Mouse (Mus musculus) limb, embryonic 12.5 days (tissue): ENCODE measurements around the gene Tbc1d14. TPM values are rescaled to one million over a fixed set of nuclear protein-coding genes. Genes with fewer than 3 reads are reported as not detected.

Experiments used
- ATAC-seq: fragments of 200-750 bp; cut with Nextera tagmentation; 2 replicates; pipeline ENCODE4 v1.8.0; 2017; ENCODE audit warnings: low read depth, moderate TSS enrichment; ENCODE audit not compliant: insufficient number of reproducible peaks, insufficient read depth, low FRiP score, low TSS enrichment
- H3K27ac ChIP-seq: fragments of 300-500 bp; sonication (generic); 2 replicates; pipeline ENCODE4 v1.5.1; 2016; ENCODE audit warnings: mild to moderate bottlenecking, moderate library complexity
- H3K27me3 ChIP-seq: fragments of 300-500 bp; sonication (generic); 2 replicates; pipeline ENCODE4 v1.6.1; 2016; ENCODE audit warnings: mild to moderate bottlenecking, moderate library complexity
- H3K36me3 ChIP-seq: fragments of 300-500 bp; sonication (generic); 2 replicates; pipeline ENCODE4 v1.6.1; 2016; ENCODE audit warnings: mild to moderate bottlenecking, moderate library complexity
- H3K4me1 ChIP-seq: fragments of 300-500 bp; sonication (generic); replicated peaks from 2 replicates; pipeline ENCODE4 v1.6.1; 2016
- H3K4me2 ChIP-seq: fragments of 300-500 bp; sonication (generic); 2 replicates; pipeline ENCODE4 v1.6.1; 2016; ENCODE audit warnings: mild to moderate bottlenecking, moderate library complexity
- H3K4me3 ChIP-seq: fragments of 300-500 bp; sonication (generic); replicated peaks from 2 replicates; pipeline ENCODE4 v1.5.1; 2016; ENCODE audit warnings: mild to moderate bottlenecking
- H3K9ac ChIP-seq: fragments of 300-500 bp; sonication (generic); replicated peaks from 2 replicates; pipeline ENCODE4 v1.6.1; 2016; ENCODE audit warnings: mild to moderate bottlenecking, moderate library complexity
- H3K9me3 ChIP-seq: fragments of 300-500 bp; sonication (generic); 2 replicates; pipeline ENCODE4 v1.6.1; 2016; ENCODE audit warnings: mild to moderate bottlenecking, moderate library complexity
- WGBS: fragments of 180-500 bp; shearing (Covaris S2); methylation state at CpG from one replicate; pipeline ENCODE4 v1.1.7; 2016; 5-methylcytosine and 5-hydroxymethylcytosine counted together
- polyA plus RNA-seq: library from polyadenylated mRNA; unstranded; fragments of >200 nt; fragmentation: Nextera tagmentation; extraction: Ambion mirVana; gene quantifications from 2 replicates; pipeline ENCODE4 v1.2.1, GENCODE M21; 2016

Tbc1d14 gene
- polyA plus RNA-seq, 1 experiment from 2014 or later = 42.3 TPM

GRCm38 (mm10) chr5:36440741-36441140 lies 152.3 kb downstream of the Tbc1d14 start:
- WGBS = 76% methylated on average over 3 of the region's 3 CpGs
- H3K4me3 ChIP-seq = no peak overlapping the region
- H3K4me2 ChIP-seq = no peak overlapping the region
- H3K27ac ChIP-seq = no peak overlapping the region
- H3K4me1 ChIP-seq = peaks cover 18% of the 10 kb centered on the region
- H3K27me3 ChIP-seq = peaks cover 4% of the 10 kb centered on the region; the same call in 1 of the 2 replicates
- H3K9ac ChIP-seq = no peak overlapping the region; the same call in 1 of the 2 replicates
- H3K9me3 ChIP-seq = no peaks in the 10 kb centered on the region
- ATAC-seq = no peak
- no peaks in the 10 kb centered on the region for H3K36me3 ChIP-seq

Other genes with a start within 250 kb of the Tbc1d14 start
- gene Sorcs2, start 195.1 kb downstream of the Tbc1d14 start, polyA plus RNA-seq = 16.9 and 18.1 TPM in 2 replicates
- gene Grpel1, start 128.3 kb downstream of the Tbc1d14 start, polyA plus RNA-seq = 48.0 and 48.8 TPM in 2 replicates
- gene Tada2b, start 109.0 kb downstream of the Tbc1d14 start, polyA plus RNA-seq = 1.8 and 2.0 TPM in 2 replicates
- gene Ccdc96, start 108.7 kb downstream of the Tbc1d14 start, polyA plus RNA-seq = 0.41 TPM in 2 replicates
- 26.9 and 28.6 TPM in 2 replicates for gene D5Ertd579e, start 102.7 kb upstream of the Tbc1d14 start, polyA plus RNA-seq
- 32.5 and 34.5 TPM in 2 replicates for gene Bloc1s4, start 155.4 kb upstream of the Tbc1d14 start, polyA plus RNA-seq
- gene Mrfap1, start 203.5 kb upstream of the Tbc1d14 start, polyA plus RNA-seq = 685 and 692 TPM in 2 replicates
- gene Man2b2, start 237.4 kb upstream of the Tbc1d14 start, polyA plus RNA-seq = 6.9 and 7.8 TPM in 2 replicates